ENCODE assay signal across 14 mouse cellular contexts in genomic region chr15:92347902-92348301, GRCm38 (mm10). TPM values are rescaled to one million over a fixed set of nuclear protein-coding genes. Genes with fewer than 3 reads are reported as not detected.
DNase-seq lines count a peak whose midpoint lies in the region; ATAC-seq and TF ChIP-seq lines count a peak whose summit lies in the region.
"Had no signal": no experiment of that assay in that cellular context is flagged by ENCODE, and none has a peak within 500 bp of the region (broad histone marks: within the 10 kb centered on the region; RNA-seq: fewer than 3 reads in every experiment).

No protein-coding gene starts in this region.

- H3K4me1 ChIP-seq in kidney, postnatal 0 days (replicated peaks; ENCODE audit: insufficient read depth, low read length) = no peaks in the 10 kb centered on the region
- no peaks in the 10 kb centered on the region for H3K4me1 ChIP-seq in kidney, adult 2 months (ENCODE audit: control insufficient read depth, insufficient read depth, low read length)
- peaks cover 25% of the 10 kb centered on the region for H3K4me1 ChIP-seq in hindbrain, embryonic 10.5 days (replicated peaks)
- H3K4me1 ChIP-seq in midbrain, embryonic 12.5 days = peaks cover 6% of the 10 kb centered on the region; the same call in 1 of the 2 replicates
- H3K4me1 ChIP-seq in intestine, postnatal 0 days (replicated peaks; ENCODE audit: control insufficient read depth, insufficient read depth, low read length) = no peaks in the 10 kb centered on the region

- no peak overlapping the region for H3K4me2 ChIP-seq in kidney, postnatal 0 days (ENCODE audit: low read length)
- 0 out of 2 replicates have a peak overlapping the region, but pooled peaks have one; percentile 9 for H3K4me2 ChIP-seq in midbrain, embryonic 12.5 days (replicated peaks)
- H3K4me2 ChIP-seq in intestine, postnatal 0 days (replicated peaks; ENCODE audit: low read depth) = no peak overlapping the region
- H3K4me2 ChIP-seq: heart, embryonic 13.5 days had no signal

- H3K4me3 ChIP-seq in kidney, postnatal 0 days (replicated peaks; ENCODE audit: low read depth, low read length) = no peak overlapping the region
- H3K4me3 ChIP-seq in kidney, adult 2 months (ENCODE audit: insufficient read depth, low read depth, low read length) = no peak overlapping the region
- H3K4me3 ChIP-seq in hindbrain, embryonic 10.5 days = no peak overlapping the region
- H3K4me3 ChIP-seq in midbrain, embryonic 12.5 days = no peak overlapping the region
- no peak overlapping the region for H3K4me3 ChIP-seq in intestine, postnatal 0 days (ENCODE audit: low read depth, low read length)
- H3K4me3 ChIP-seq: heart, embryonic 13.5 days; myocyte had no signal

- TF ChIP-seq POLR2A in kidney, adult 2 months (IDR thresholded peaks at IDR 0.05; ENCODE audit: low read depth, low read length) = no peak
- no peak for TF ChIP-seq POLR2A in brain, embryonic 14.5 days (IDR thresholded peaks at IDR 0.05; ENCODE audit: borderline replicate concordance, extremely low read depth, insufficient read depth, insufficient read length, poor library complexity, severe bottlenecking)

- no peaks in the 10 kb centered on the region for H3K9me3 ChIP-seq in kidney, postnatal 0 days (replicated peaks; ENCODE audit: low read length)
- H3K9me3 ChIP-seq in hindbrain, embryonic 10.5 days = no peaks in the 10 kb centered on the region
- H3K9me3 ChIP-seq in midbrain, embryonic 12.5 days = no peaks in the 10 kb centered on the region
- no peaks in the 10 kb centered on the region for H3K9me3 ChIP-seq in intestine, postnatal 0 days (ENCODE audit: control insufficient read depth)
- H3K9me3 ChIP-seq: heart, embryonic 13.5 days had no signal

- WGBS in kidney, postnatal 0 days = 20% methylated on average over 3 of the region's 3 CpGs
- WGBS in kidney, adult 2 months = 24% methylated on average over 3 of the region's 3 CpGs
- WGBS in hindbrain, embryonic 10.5 days = 14% methylated on average over 3 of the region's 3 CpGs
- 11% methylated on average over 3 of the region's 3 CpGs for WGBS in midbrain, embryonic 12.5 days
- WGBS in intestine, postnatal 0 days = 33% methylated on average over 3 of the region's 3 CpGs

- no peak overlapping the region for H3K27ac ChIP-seq in kidney, postnatal 0 days
- H3K27ac ChIP-seq in kidney, adult 2 months (ENCODE audit: insufficient read depth, low read depth, low read length) = no peak overlapping the region
- no peak overlapping the region for H3K27ac ChIP-seq in hindbrain, embryonic 10.5 days
- H3K27ac ChIP-seq in midbrain, embryonic 12.5 days (replicated peaks) = no peak overlapping the region
- H3K27ac ChIP-seq in intestine, postnatal 0 days (ENCODE audit: low read depth, low read length) = no peak overlapping the region
- H3K27ac ChIP-seq: heart, embryonic 13.5 days had no signal

- no peaks in the 10 kb centered on the region for H3K27me3 ChIP-seq in kidney, postnatal 0 days (ENCODE audit: insufficient read depth, low read length)
- no peaks in the 10 kb centered on the region for H3K27me3 ChIP-seq in kidney, adult 2 months (replicated peaks; ENCODE audit: control insufficient read depth, insufficient read depth, low read length)
- H3K27me3 ChIP-seq in hindbrain, embryonic 10.5 days (ENCODE audit: insufficient read depth, poor library complexity, severe bottlenecking) = peaks cover 8% of the 10 kb centered on the region; the same call in 1 of the 2 replicates
- H3K27me3 ChIP-seq in midbrain, embryonic 12.5 days = peaks cover 46% of the 10 kb centered on the region
- H3K27me3 ChIP-seq in intestine, postnatal 0 days (replicated peaks; ENCODE audit: control insufficient read depth, insufficient read depth, low read length) = no peaks in the 10 kb centered on the region
- H3K27me3 ChIP-seq: heart, embryonic 13.5 days had no signal

- TF ChIP-seq CTCF in kidney, postnatal 0 days (IDR thresholded peaks at IDR 0.05; ENCODE audit: low read depth) = no peak
- no peak for TF ChIP-seq CTCF in kidney, adult 2 months (conservative IDR thresholded peaks at IDR 0.05; ENCODE audit: insufficient read depth, insufficient read length, low read depth, low read length)
- TF ChIP-seq CTCF in brain, embryonic 14.5 days (IDR thresholded peaks at IDR 0.05; ENCODE audit: borderline replicate concordance, extremely low read depth, insufficient read depth, insufficient read length) = no peak
- TF ChIP-seq CTCF in intestine, postnatal 0 days (IDR thresholded peaks at IDR 0.05; ENCODE audit: low read depth) = no peak

- ATAC-seq in kidney, postnatal 0 days (replicated peaks; ENCODE audit: low FRiP score, low read depth) = peak; percentile 61
- peak; percentile 95 for ATAC-seq in midbrain, embryonic 12.5 days (ENCODE audit: low FRiP score, low read depth)
- ATAC-seq in intestine, postnatal 0 days = no peak

- peak; percentile 71 for DNase-seq in kidney, postnatal 0 days (ENCODE audit: low spot score)
- no peak for DNase-seq in kidney, adult 2 months
- peak; percentile 76 for DNase-seq in brain, embryonic 14.5 days (ENCODE audit: low read depth)
- peak; percentile 58 for DNase-seq in hindbrain, embryonic 10.5 days (ENCODE audit: low spot score)
- DNase-seq in cerebellum, adult 9-11 months = no peak
- DNase-seq in lung, postnatal 10 days = no peak
- DNase-seq: kidney, adult 18-20 months; left cerebral cortex, postnatal 4 days; lung, postnatal 14 days; right cerebral cortex, postnatal 4 days had no signal

- H3K9ac ChIP-seq in kidney, postnatal 0 days (ENCODE audit: low read depth, low read length) = no peak overlapping the region
- H3K9ac ChIP-seq in midbrain, embryonic 12.5 days (replicated peaks) = no peak overlapping the region
- H3K9ac ChIP-seq in intestine, postnatal 0 days (ENCODE audit: low read depth, low read length) = no peak overlapping the region
- H3K9ac ChIP-seq: heart, embryonic 13.5 days had no signal

- H3K36me3 ChIP-seq in kidney, postnatal 0 days (ENCODE audit: insufficient read depth, low read length) = no peaks in the 10 kb centered on the region
- no peaks in the 10 kb centered on the region for H3K36me3 ChIP-seq in kidney, adult 2 months (ENCODE audit: control insufficient read depth, insufficient read depth, low read length)
- H3K36me3 ChIP-seq in hindbrain, embryonic 10.5 days = no peaks in the 10 kb centered on the region
- H3K36me3 ChIP-seq in midbrain, embryonic 12.5 days = no peaks in the 10 kb centered on the region
- H3K36me3 ChIP-seq in intestine, postnatal 0 days (ENCODE audit: control insufficient read depth, insufficient read depth) = no peaks in the 10 kb centered on the region
- H3K36me3 ChIP-seq: heart, embryonic 13.5 days had no signal

RNA-seq across cellular contexts. Expression of gene Pdzrn4, which starts 48.8 kb away (rescaled TPM):
- 2.7 and 2.8 TPM in 2 replicates for polyA plus RNA-seq in kidney, postnatal 0 days (2015; fragmentation: Nextera tagmentation; extraction: Ambion mirVana)
- polyA plus RNA-seq in kidney, adult 2 months (2012; rRNA removed) = 0.39 and 0.45 TPM in 2 replicates
- polyA plus RNA-seq in brain, embryonic 14.5 days (2012; rRNA removed) = 7.2 and 17.1 TPM in 2 replicates
- 7.3 and 14.0 TPM in 2 replicates for polyA plus RNA-seq in hindbrain, embryonic 10.5 days (2016; fragmentation: Nextera tagmentation; extraction: Ambion mirVana)
- polyA plus RNA-seq in midbrain, embryonic 12.5 days (2016; fragmentation: Nextera tagmentation; extraction: Ambion mirVana) = 10.8 and 13.8 TPM in 2 replicates
- 0.94 and 1.1 TPM in 2 replicates for polyA plus RNA-seq in intestine, postnatal 0 days (2015; fragmentation: Nextera tagmentation; extraction: Ambion mirVana)

Comparison
In these comparisons a context has a peak if more than half of its experiments do, and no peak if none do; other contexts are left out.
1. DNase-seq: peak in kidney, postnatal 0 days (single experiment), brain, embryonic 14.5 days (single experiment) and hindbrain, embryonic 10.5 days (single experiment); none in kidney, adult 2 months (single experiment), cerebellum, adult 9-11 months (single experiment) and lung, postnatal 10 days (single experiment).